Mouse (Mus musculus) heart, embryonic 16.5 days (tissue): ENCODE measurements around the gene Gltp. TPM values are rescaled to one million over a fixed set of nuclear protein-coding genes. Genes with fewer than 3 reads are reported as not detected.

Experiments used
- ATAC-seq: fragments of 200-750 bp; cut with Nextera tagmentation; replicated peaks from 2 replicates; pipeline ENCODE4 v1.8.0; 2017; ENCODE audit warnings: moderate number of reproducible peaks; ENCODE audit not compliant: insufficient read depth, low FRiP score; ENCODE audit errors: extremely low read depth
- H3K27ac ChIP-seq: fragments of 300-500 bp; sonication (generic); 2 replicates; pipeline ENCODE4 v1.5.1; 2014; ENCODE audit warnings: mild to moderate bottlenecking, low read length, control low read depth, moderate library complexity
- H3K27me3 ChIP-seq: fragments of 300-500 bp; sonication (generic); 2 replicates; pipeline ENCODE4 v1.6.1; 2014; ENCODE audit warnings: low read length, mixed read lengths; ENCODE audit not compliant: control insufficient read depth, insufficient read depth
- H3K36me3 ChIP-seq: fragments of 300-500 bp; sonication (generic); 2 replicates; pipeline ENCODE4 v1.6.1; 2014; ENCODE audit not compliant: control insufficient read depth, insufficient read depth
- H3K4me1 ChIP-seq: fragments of 300-500 bp; sonication (generic); 2 replicates; pipeline ENCODE4 v1.6.1; 2014; ENCODE audit warnings: low read length, mixed read lengths; ENCODE audit not compliant: control insufficient read depth, insufficient read depth
- H3K4me2 ChIP-seq: fragments of 300-500 bp; sonication (generic); 2 replicates; pipeline ENCODE4 v1.6.1; 2014; ENCODE audit warnings: low read depth, mild to moderate bottlenecking, control low read depth, low read length
- H3K4me3 ChIP-seq: fragments of 300-500 bp; sonication (generic); 2 replicates; pipeline ENCODE4 v1.5.1; 2014; ENCODE audit warnings: mild to moderate bottlenecking, control low read depth, low read length
- H3K9ac ChIP-seq: fragments of 300-500 bp; sonication (generic); 2 replicates; pipeline ENCODE4 v1.6.1; 2014; ENCODE audit warnings: low read length, control low read depth
- H3K9me3 ChIP-seq: fragments of 300-500 bp; sonication (generic); replicated peaks from 2 replicates; pipeline ENCODE4 v1.6.1; 2016; ENCODE audit warnings: low read length; ENCODE audit not compliant: control insufficient read depth
- WGBS: fragments of 180-500 bp; shearing (Covaris S2); extraction: QIAGEN DNeasy Blood & Tissue Kit; methylation state at CpG from one replicate; pipeline ENCODE4 v1.1.7; 2014; 5-methylcytosine and 5-hydroxymethylcytosine counted together
- polyA plus RNA-seq: library from polyadenylated mRNA; unstranded; fragments of >200 nt; fragmentation: Nextera tagmentation; extraction: Ambion mirVana; gene quantifications from 2 replicates; pipeline ENCODE4 v1.2.1, GENCODE M21; 2015

Gltp gene
- polyA plus RNA-seq, 1 experiment from 2014 or later: 69.2 TPM

DNA sequence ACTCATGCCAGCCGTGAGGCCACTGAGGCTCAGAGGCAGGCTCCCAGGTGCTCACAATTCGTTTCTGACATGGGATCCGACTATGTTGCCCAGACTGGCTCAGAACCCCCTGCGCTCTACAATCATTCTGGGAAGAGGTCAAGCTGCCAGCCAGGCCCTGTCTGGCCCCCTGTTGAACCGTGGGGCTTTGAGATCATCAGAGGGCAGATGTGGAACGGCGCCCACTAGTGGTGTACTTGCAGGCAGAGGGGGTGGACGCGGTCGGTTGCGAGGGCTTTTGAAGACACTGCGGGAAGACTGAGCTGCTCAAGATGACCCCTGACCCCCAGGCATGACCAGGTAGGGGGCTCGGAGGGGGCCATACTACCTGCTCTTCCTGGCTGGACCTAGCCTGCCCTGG is 17.7 kb downstream of the Gltp start:
- no peaks in the 10 kb centered on the region for H3K9me3 ChIP-seq
- H3K4me3 ChIP-seq: no peak overlapping the region
- peaks cover 12% of the 10 kb centered on the region; the same call in 1 of the 2 replicates for H3K36me3 ChIP-seq
- WGBS: 86% methylated on average over 13 of the region's 13 CpGs
- H3K4me2 ChIP-seq: no peak overlapping the region
- ATAC-seq: no peak
- H3K9ac ChIP-seq: no peak overlapping the region
- no peaks in the 10 kb centered on the region for H3K4me1 ChIP-seq
- H3K27me3 ChIP-seq: no peaks in the 10 kb centered on the region
- no peak overlapping the region for H3K27ac ChIP-seq

DNA sequence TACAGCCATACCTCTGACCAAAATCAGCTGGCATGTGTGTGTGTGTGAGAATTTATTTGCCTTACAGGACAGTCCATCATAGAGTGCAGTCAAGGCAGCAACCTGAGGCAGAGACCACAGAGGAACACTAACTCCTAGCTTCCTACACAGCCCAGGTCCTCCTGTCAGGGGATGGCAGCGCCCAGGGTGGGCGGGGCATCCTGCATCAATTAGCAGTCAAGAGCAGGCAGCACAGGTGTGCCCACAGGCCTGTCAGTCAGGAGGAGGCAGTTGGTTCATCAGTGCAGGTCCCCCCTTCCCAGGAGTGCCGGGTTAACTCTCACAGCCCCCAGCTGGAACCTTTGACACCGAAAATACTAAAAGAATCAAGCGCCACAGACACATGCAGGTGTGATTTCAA is 21.8 kb downstream of the Gltp start:
- no peak overlapping the region for H3K4me3 ChIP-seq
- no peak for ATAC-seq
- H3K9ac ChIP-seq: no peak overlapping the region
- no peaks in the 10 kb centered on the region for H3K4me1 ChIP-seq
- H3K4me2 ChIP-seq: no peak overlapping the region
- 92% methylated on average over 5 of the region's 5 CpGs for WGBS
- H3K27me3 ChIP-seq: no peaks in the 10 kb centered on the region
- no peaks in the 10 kb centered on the region for H3K9me3 ChIP-seq
- H3K27ac ChIP-seq: no peak overlapping the region
- no peaks in the 10 kb centered on the region; the same call in 1 of the 2 replicates for H3K36me3 ChIP-seq

DNA sequence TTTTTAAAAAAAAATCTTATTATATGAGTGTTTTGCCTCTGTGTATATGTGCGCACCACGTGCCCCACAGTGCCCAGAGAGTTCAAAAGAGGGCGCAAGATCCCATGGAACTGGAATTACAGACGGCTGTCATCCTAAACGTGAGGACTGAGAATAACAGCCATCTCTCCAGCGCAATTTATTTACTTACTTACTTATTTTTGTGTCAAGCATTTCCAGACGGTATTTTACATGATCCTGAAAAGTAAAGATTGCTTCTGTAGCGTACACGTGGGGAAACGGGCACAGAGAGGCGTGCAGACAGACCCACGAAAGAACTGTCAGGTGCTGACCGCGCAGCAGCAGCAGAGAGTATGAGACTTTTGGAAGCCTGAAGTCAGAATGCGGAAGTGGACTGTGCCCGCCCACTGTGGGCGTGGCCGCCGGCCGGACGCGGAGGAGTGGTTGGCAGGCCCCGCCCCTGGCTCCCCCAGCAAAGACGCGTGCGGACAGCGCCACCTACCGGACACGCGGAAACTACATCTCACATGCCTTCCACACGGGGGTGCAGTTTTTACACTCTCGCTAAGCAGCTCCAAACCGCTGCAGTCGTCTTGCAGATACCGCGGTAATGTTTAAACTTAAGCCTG is 23.4 kb downstream of the Gltp start:
- peak; percentile 97 for ATAC-seq
- Histone ChIP-seq H3K27ac (peak overlapping the region; percentile 75), H3K27me3 (no peaks in the 10 kb centered on the region), H3K9me3 (no peaks in the 10 kb centered on the region), H3K9ac (peak overlapping the region; percentile 31), H3K36me3 (no peaks in the 10 kb centered on the region; the same call in 1 of the 2 replicates), H3K4me3 (peak overlapping the region; percentile 41), H3K4me2 (peak overlapping the region; percentile 67), H3K4me1 (no peaks in the 10 kb centered on the region)
- WGBS: 3% methylated on average over 36 of the region's 36 CpGs

DNA sequence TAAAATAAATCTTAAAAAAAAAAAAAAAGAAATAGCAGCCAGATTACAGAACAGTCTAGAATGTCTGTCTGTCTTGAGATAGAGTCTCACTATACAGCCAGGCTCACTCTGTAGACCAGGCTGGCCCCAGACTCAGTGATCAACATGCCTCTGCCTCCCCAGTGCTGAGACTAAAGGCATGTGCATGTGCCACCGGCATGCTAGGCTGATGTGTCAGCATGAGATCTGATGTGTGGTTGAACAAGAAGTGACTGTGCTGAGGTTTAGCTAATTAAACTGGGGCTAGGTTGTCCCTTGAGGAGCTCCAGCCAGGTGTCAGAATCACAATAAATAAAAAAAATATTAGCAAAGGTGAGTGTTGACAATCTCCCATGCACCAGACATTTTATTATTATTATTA is 24.1 kb downstream of the Gltp start:
- 47% methylated on average over 1 of the region's 1 CpGs for WGBS
- no peaks in the 10 kb centered on the region for H3K27me3 ChIP-seq
- no peak for ATAC-seq
- H3K4me3 ChIP-seq: no peak overlapping the region
- no peak overlapping the region for H3K27ac ChIP-seq
- H3K4me1 ChIP-seq: no peaks in the 10 kb centered on the region
- H3K4me2 ChIP-seq: no peak overlapping the region
- H3K9ac ChIP-seq: no peak overlapping the region
- no peaks in the 10 kb centered on the region; the same call in 1 of the 2 replicates for H3K36me3 ChIP-seq
- no peaks in the 10 kb centered on the region for H3K9me3 ChIP-seq

DNA sequence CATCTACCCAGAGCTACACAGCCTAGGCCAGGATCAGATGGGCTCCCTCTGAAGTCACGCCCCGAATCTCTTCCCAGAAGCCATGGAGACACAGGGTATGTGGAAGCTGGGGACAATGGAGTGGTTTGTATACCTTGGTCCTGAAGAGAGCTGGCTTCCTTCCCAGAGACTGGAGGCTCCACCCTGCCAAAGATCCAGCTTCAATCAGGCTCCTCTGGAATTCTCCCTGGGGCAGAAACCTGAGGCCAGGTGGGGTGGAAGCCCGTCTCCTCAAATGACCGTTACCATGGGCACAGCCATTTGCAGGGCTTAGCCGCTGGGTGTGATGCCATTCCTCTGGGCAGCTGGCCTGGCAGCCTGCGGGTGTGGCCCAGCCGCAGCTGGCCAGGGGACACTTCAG is 26.0 kb downstream of the Gltp start:
- Histone ChIP-seq H3K27ac (no peak overlapping the region), H3K4me2 (no peak overlapping the region), H3K36me3 (no peaks in the 10 kb centered on the region; the same call in 1 of the 2 replicates), H3K9ac (no peak overlapping the region), H3K4me1 (no peaks in the 10 kb centered on the region), H3K9me3 (no peaks in the 10 kb centered on the region), H3K27me3 (no peaks in the 10 kb centered on the region), H3K4me3 (no peak overlapping the region)
- 72% methylated on average over 7 of the region's 7 CpGs for WGBS
- no peak for ATAC-seq

DNA sequence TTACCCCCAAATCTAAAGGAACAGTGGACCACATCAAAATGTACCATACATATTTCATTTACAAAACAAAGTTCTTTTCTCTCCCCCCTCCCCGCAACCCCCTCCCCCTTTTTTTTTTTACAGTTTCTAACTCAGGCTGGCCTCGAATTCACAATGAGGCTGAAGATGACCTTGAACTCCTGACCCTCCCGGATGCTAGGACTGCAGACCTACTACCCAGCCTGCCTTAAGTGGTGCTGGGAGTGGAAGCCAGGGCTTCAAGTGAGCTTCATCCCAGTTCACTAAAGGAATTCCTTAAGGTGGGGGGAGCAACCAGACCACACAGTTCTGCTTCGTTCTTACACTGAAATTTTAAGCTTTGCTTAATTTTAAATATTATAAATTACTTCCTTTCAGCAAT is 26.6 kb downstream of the Gltp start:
- WGBS: 60% methylated on average over 4 of the region's 4 CpGs
- no peak for ATAC-seq

DNA sequence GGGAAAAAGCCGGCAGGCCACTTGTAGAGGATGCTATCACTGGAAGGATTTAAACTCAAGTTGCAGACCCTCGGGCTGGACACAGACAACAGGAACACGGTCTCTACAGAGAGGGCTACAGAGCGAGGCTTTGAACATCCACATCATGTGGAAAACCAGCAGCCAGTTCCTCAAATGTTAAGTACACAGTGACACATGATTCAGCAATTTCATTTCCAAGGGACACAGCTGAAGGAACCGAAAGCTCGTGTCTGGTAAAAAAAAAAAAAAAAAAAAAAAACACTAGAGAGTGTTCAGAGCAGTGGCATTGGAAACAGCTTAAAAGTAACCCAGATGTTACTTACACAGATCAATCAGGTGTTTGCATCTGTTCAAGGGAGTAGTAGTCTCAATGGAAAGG is 29.8 kb downstream of the Gltp start:
- 62% methylated on average over 6 of the region's 6 CpGs for WGBS
- H3K4me2 ChIP-seq: no peak overlapping the region
- peaks cover 25% of the 10 kb centered on the region for H3K27me3 ChIP-seq
- H3K9me3 ChIP-seq: no peaks in the 10 kb centered on the region
- H3K27ac ChIP-seq: no peak overlapping the region
- H3K36me3 ChIP-seq: no peaks in the 10 kb centered on the region
- H3K4me1 ChIP-seq: peaks cover 7% of the 10 kb centered on the region
- ATAC-seq: no peak
- H3K9ac ChIP-seq: no peak overlapping the region
- no peak overlapping the region for H3K4me3 ChIP-seq

More for the DNA sequence above, 26.6 kb downstream of the Gltp start:
- Histone ChIP-seq H3K4me1 (no peaks in the 10 kb centered on the region), H3K4me2 (no peak overlapping the region), H3K36me3 (no peaks in the 10 kb centered on the region), H3K27me3 (peaks cover 4% of the 10 kb centered on the region), H3K9me3 (no peaks in the 10 kb centered on the region), H3K27ac (no peak overlapping the region), H3K9ac (no peak overlapping the region), H3K4me3 (no peak overlapping the region)

DNA sequence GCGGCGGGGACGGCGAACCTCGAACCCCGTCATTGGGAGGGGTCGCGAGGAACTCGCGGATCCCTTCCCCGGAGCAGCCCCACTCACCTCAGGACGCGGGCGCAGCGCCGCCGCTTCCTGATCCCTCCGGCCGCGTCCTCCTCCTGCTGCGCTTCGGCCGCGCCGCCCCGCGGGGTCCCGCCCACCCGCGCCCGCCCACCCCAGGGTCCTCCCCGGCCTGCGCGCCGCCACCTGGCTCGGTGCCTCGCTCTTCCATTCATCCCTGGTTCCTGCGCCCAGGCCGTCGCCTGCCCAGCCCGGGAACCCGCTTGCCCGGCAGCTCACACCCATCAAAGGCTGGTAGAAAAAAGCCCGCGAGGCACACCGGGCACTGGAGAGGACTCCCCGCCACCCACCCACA is 32.5 kb downstream of the Gltp start, which contains the start of gene Trpv4:
TSS of gene Trpv4 (minus strand) at position 167 of the 400 bp plus-strand sequence.
- H3K4me2 ChIP-seq: peak within 1 kb of the TSS; percentile 93
- under 1% methylated on average over 38 of the region's 47 CpGs for WGBS
- peak; percentile 75 for ATAC-seq
- H3K9me3 ChIP-seq: no peaks in the 10 kb centered on the region
- H3K4me1 ChIP-seq: peaks cover 7% of the 10 kb centered on the region
- peaks cover 29% of the 10 kb centered on the region for H3K27me3 ChIP-seq
- peak within 1 kb of the TSS; percentile 58 for H3K4me3 ChIP-seq
- no peaks in the 10 kb centered on the region for H3K36me3 ChIP-seq
- no peak within 1 kb of the TSS for H3K27ac ChIP-seq
- peak within 1 kb of the TSS; percentile 66 for H3K9ac ChIP-seq

DNA sequence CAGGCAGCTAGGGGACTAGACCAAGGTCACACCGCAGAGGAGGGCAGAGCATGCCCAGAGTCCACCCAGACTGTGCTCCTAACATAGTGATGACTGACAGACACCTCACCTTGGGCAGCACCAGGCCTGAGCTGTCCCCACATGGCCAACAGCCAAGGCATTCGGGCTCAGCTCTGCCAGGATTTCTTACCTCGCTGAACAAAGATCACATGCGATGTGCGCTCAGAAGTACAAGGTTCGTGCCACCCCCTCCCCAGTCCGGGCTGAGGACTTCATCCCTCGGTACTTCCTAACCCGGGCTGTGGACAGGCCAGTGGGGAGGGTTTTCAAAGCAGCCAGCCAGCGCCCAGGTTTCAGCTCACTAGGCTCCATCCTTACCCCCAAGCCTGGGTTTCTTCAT is 33.4 kb downstream of the Gltp start:
- H3K36me3 ChIP-seq: no peaks in the 10 kb centered on the region
- WGBS: 22% methylated on average over 10 of the region's 10 CpGs
- ATAC-seq: no peak
- peaks cover 7% of the 10 kb centered on the region for H3K4me1 ChIP-seq
- no peak overlapping the region for H3K9ac ChIP-seq
- H3K27ac ChIP-seq: no peak overlapping the region
- no peaks in the 10 kb centered on the region for H3K9me3 ChIP-seq
- peak overlapping the region; percentile 58 for H3K4me3 ChIP-seq
- peaks cover 29% of the 10 kb centered on the region for H3K27me3 ChIP-seq
- peak overlapping the region; percentile 93 for H3K4me2 ChIP-seq
